Mouse (Mus musculus) forebrain, embryonic 11.5 days (tissue): ENCODE results near the gene Pigyl. TPM values are rescaled to one million over a fixed set of nuclear protein-coding genes. Genes with fewer than 3 reads are reported as not detected.

Experiments
- ATAC-seq: fragments of 200-750 bp; cut with Nextera tagmentation; replicated peaks from 2 replicates; pipeline ENCODE4 v1.8.0; 2017; ENCODE audit warnings: moderate TSS enrichment; ENCODE audit not compliant: low FRiP score
- DNase-seq: peaks from one replicate; pipeline ENCODE4 v3.0.0-alpha.2; 2017; ENCODE audit warnings: low spot score
- H3K27ac ChIP-seq: fragments of 300-500 bp; sonication (generic); 2 replicates; pipeline ENCODE4 v1.5.1; 2014; ENCODE audit warnings: low read depth, low read length
- H3K27me3 ChIP-seq: fragments of 300-500 bp; sonication (generic); 2 replicates; pipeline ENCODE4 v1.6.1; 2014; ENCODE audit warnings: mild to moderate bottlenecking, low read length, mixed read lengths; ENCODE audit not compliant: control insufficient read depth, insufficient read depth
- H3K36me3 ChIP-seq: fragments of 300-500 bp; sonication (generic); 2 replicates; pipeline ENCODE4 v1.6.1; 2014; ENCODE audit warnings: mild to moderate bottlenecking, low read length, moderate library complexity, mixed read lengths; ENCODE audit not compliant: control insufficient read depth, insufficient read depth
- H3K4me1 ChIP-seq: fragments of 300-500 bp; sonication (generic); replicated peaks from 2 replicates; pipeline ENCODE4 v1.6.1; 2014; ENCODE audit warnings: low read length, mixed read lengths; ENCODE audit not compliant: control insufficient read depth, insufficient read depth
- H3K4me2 ChIP-seq: fragments of 300-500 bp; sonication (generic); 2 replicates; pipeline ENCODE4 v1.6.1; 2014; ENCODE audit warnings: low read depth, mild to moderate bottlenecking, low read length, moderate library complexity, mixed read lengths; ENCODE audit not compliant: severe bottlenecking
- H3K4me3 ChIP-seq: fragments of 300-500 bp; sonication (generic); 2 replicates; pipeline ENCODE4 v1.5.1; 2014; ENCODE audit warnings: low read depth, low read length
- H3K9ac ChIP-seq: fragments of 300-500 bp; sonication (generic); 2 replicates; pipeline ENCODE4 v1.6.1; 2014; ENCODE audit warnings: low read length
- H3K9me3 ChIP-seq: fragments of 300-500 bp; sonication (generic); 2 replicates; pipeline ENCODE4 v1.6.1; 2016; ENCODE audit warnings: low read length, mixed read lengths; ENCODE audit not compliant: control insufficient read depth
- WGBS: fragments of 180-500 bp; shearing (Covaris S2); extraction: QIAGEN DNeasy Blood & Tissue Kit; methylation state at CpG from one replicate; pipeline ENCODE4 v1.1.7; 2014; 5-methylcytosine and 5-hydroxymethylcytosine counted together
- polyA plus RNA-seq: library from polyadenylated mRNA; unstranded; fragments of >200 nt; fragmentation: Nextera tagmentation; extraction: Ambion mirVana; gene quantifications from 2 replicates; pipeline ENCODE4 v1.2.1, GENCODE M21; 2014

Gene Pigyl
- polyA plus RNA-seq, 1 experiment from 2014 or later: 59.9 TPM

GRCm38 (mm10) chr9:22135644-22136390, 20.8 kb upstream of the Pigyl start, which contains the start of gene Acp5:
TSS of gene Acp5 (minus strand) at chr9:22135711.
- WGBS: 81% methylated on average over 7 of the region's 7 CpGs
- Histone ChIP-seq H3K4me2 (no peak within 1 kb of the TSS), H3K9ac (no peak within 1 kb of the TSS; the same call in 1 of the 2 replicates), H3K27ac (peak within 1 kb of the TSS; percentile 31), H3K4me3 (peak within 1 kb of the TSS; percentile 10; the same call in 1 of the 2 replicates), H3K9me3 (no peaks in the 10 kb centered on the region), H3K36me3 (no peaks in the 10 kb centered on the region), H3K4me1 (peaks cover 6% of the 10 kb centered on the region; the same call in 1 of the 2 replicates), H3K27me3 (peaks cover 14% of the 10 kb centered on the region)
- ATAC-seq (no peak), DNase-seq (no peak)

GRCm38 (mm10) chr9:22136765-22137547, 19.7 kb upstream of the Pigyl start:
- no peaks in the 10 kb centered on the region for H3K9me3 ChIP-seq
- H3K4me1 ChIP-seq: peaks cover 6% of the 10 kb centered on the region; the same call in 1 of the 2 replicates
- DNase-seq (no peak), ATAC-seq (no peak)
- H3K4me3 ChIP-seq: no peak overlapping the region
- H3K27ac ChIP-seq: peak overlapping the region; percentile 31
- no peaks in the 10 kb centered on the region for H3K36me3 ChIP-seq
- WGBS: 8% methylated on average over 22 of the region's 23 CpGs
- peaks cover 4% of the 10 kb centered on the region for H3K27me3 ChIP-seq
- peak overlapping the region; percentile 26; the same call in 1 of the 2 replicates for H3K4me2 ChIP-seq
- no peak overlapping the region for H3K9ac ChIP-seq

GRCm38 (mm10) chr9:22138480-22138879, 18.2 kb upstream of the Pigyl start:
- Histone ChIP-seq H3K4me1 (peaks cover 6% of the 10 kb centered on the region; the same call in 1 of the 2 replicates), H3K9me3 (no peaks in the 10 kb centered on the region), H3K36me3 (no peaks in the 10 kb centered on the region), H3K4me2 (no peak overlapping the region), H3K9ac (no peak overlapping the region), H3K4me3 (no peak overlapping the region), H3K27me3 (no peaks in the 10 kb centered on the region), H3K27ac (no peak overlapping the region)
- DNase-seq (no peak), ATAC-seq (no peak)
- WGBS: 24% methylated on average over 2 of the region's 2 CpGs

- Histone ChIP-seq H3K4me2 (no peak overlapping the region), H3K9me3 (no peaks in the 10 kb centered on the region), H3K27ac (no peak overlapping the region), H3K4me3 (no peak overlapping the region), H3K27me3 (no peaks in the 10 kb centered on the region), H3K4me1 (peaks cover 6% of the 10 kb centered on the region; the same call in 1 of the 2 replicates), H3K9ac (no peak overlapping the region), H3K36me3 (no peaks in the 10 kb centered on the region)
- DNase-seq (no peak), ATAC-seq (no peak)
- 89% methylated on average over 5 of the region's 5 CpGs for WGBS
Observed at GRCm38 (mm10) chr9:22139746-22140145, 16.9 kb upstream of the Pigyl start.

GRCm38 (mm10) chr9:22143108-22144037, 13.3 kb upstream of the Pigyl start:
- Histone ChIP-seq H3K9me3 (no peaks in the 10 kb centered on the region), H3K27me3 (no peaks in the 10 kb centered on the region), H3K36me3 (no peaks in the 10 kb centered on the region), H3K4me1 (no peaks in the 10 kb centered on the region), H3K4me3 (no peak overlapping the region), H3K27ac (no peak overlapping the region), H3K9ac (no peak overlapping the region), H3K4me2 (no peak overlapping the region)
- DNase-seq (peak; percentile 91), ATAC-seq (peak; percentile 76)
- WGBS: 56% methylated on average over 17 of the region's 17 CpGs

- Histone ChIP-seq H3K9me3 (no peaks in the 10 kb centered on the region; the same call in 1 of the 2 replicates), H3K4me1 (no peaks in the 10 kb centered on the region), H3K4me3 (no peak overlapping the region), H3K9ac (no peak overlapping the region), H3K36me3 (no peaks in the 10 kb centered on the region), H3K4me2 (no peak overlapping the region), H3K27me3 (no peaks in the 10 kb centered on the region), H3K27ac (no peak overlapping the region)
- ATAC-seq (no peak), DNase-seq (no peak)
- 86% methylated on average over 7 of the region's 8 CpGs for WGBS
Observed at GRCm38 (mm10) chr9:22144304-22144965, 12.2 kb upstream of the Pigyl start.

- Histone ChIP-seq H3K36me3 (no peaks in the 10 kb centered on the region), H3K27me3 (no peaks in the 10 kb centered on the region), H3K27ac (no peak overlapping the region), H3K4me3 (no peak overlapping the region), H3K4me2 (no peak overlapping the region), H3K9ac (no peak overlapping the region), H3K9me3 (no peaks in the 10 kb centered on the region; the same call in 1 of the 2 replicates), H3K4me1 (no peaks in the 10 kb centered on the region)
- WGBS: 81% methylated on average over 20 of the region's 20 CpGs
- ATAC-seq: no peak
- no peak for DNase-seq
Observed at GRCm38 (mm10) chr9:22149426-22150248, 7.0 kb upstream of the Pigyl start.
